Mouse (Mus musculus): ENCODE results near the gene Tbcd.
"Not testable (repeated sequence)": the region's sequence is repeated elsewhere in the genome, so short reads cannot be mapped to it uniquely, and the experiment has no call there.

The Tbcd gene

GRCm38 (mm10) chr11:121652547-121653305, 201.0 kb downstream of the Tbcd start:
- DNase-seq (ENCODE audit: low spot score in 2 of 2): peak; percentile 20 to 60

- DNase-seq (ENCODE audit: low spot score in 2 of 2): no peak
Measured at GRCm38 (mm10) chr11:121653631-121654030, 201.9 kb downstream of the Tbcd start.

GRCm38 (mm10) chr11:121654406-121654945, 202.7 kb downstream of the Tbcd start:
- DNase-seq (ENCODE audit: low spot score in 2 of 2): no peak

GRCm38 (mm10) chr11:121655166-121655806, 203.5 kb downstream of the Tbcd start:
- no peak for DNase-seq (ENCODE audit: low spot score in 2 of 2)

- DNase-seq (ENCODE audit: low spot score in 2 of 2): no peak
Measured at GRCm38 (mm10) chr11:121655807-121656511, 204.2 kb downstream of the Tbcd start.

- DNase-seq (ENCODE audit: low spot score in 2 of 2): no peak
Measured at GRCm38 (mm10) chr11:121658151-121658550, 206.4 kb downstream of the Tbcd start.

- not testable (repeated sequence) for DNase-seq (ENCODE audit: low spot score in 2 of 2)
Measured at GRCm38 (mm10) chr11:121660604-121661003, 208.9 kb downstream of the Tbcd start.

GRCm38 (mm10) chr11:121661116-121661515, 209.4 kb downstream of the Tbcd start:
- no peak for DNase-seq (ENCODE audit: low spot score in 2 of 2)

Measured in spleen, postnatal 14 days (tissue).